Mouse (Mus musculus) heart, embryonic 15.5 days (tissue): ENCODE results near the gene Nln. TPM values are rescaled to one million over a fixed set of nuclear protein-coding genes. Genes with fewer than 3 reads are reported as not detected.

Experiments used
- ATAC-seq: fragments of 200-750 bp; cut with Nextera tagmentation; replicated peaks from 2 replicates; pipeline ENCODE4 v1.8.0; 2017; ENCODE audit warnings: low read depth, moderate TSS enrichment; ENCODE audit not compliant: insufficient number of reproducible peaks, insufficient read depth, low FRiP score
- H3K27ac ChIP-seq: fragments of 300-500 bp; sonication (generic); 2 replicates; pipeline ENCODE4 v1.5.1; 2015; ENCODE audit warnings: mild to moderate bottlenecking, inconsistent platforms
- H3K27me3 ChIP-seq: fragments of 300-500 bp; sonication (generic); 2 replicates; pipeline ENCODE4 v1.6.1; 2015; ENCODE audit warnings: inconsistent platforms
- H3K36me3 ChIP-seq: fragments of 300-500 bp; sonication (generic); 2 replicates; pipeline ENCODE4 v1.6.1; 2015; ENCODE audit warnings: mild to moderate bottlenecking, inconsistent platforms
- H3K4me1 ChIP-seq: fragments of 300-500 bp; sonication (generic); replicated peaks from 2 replicates; pipeline ENCODE4 v1.6.1; 2015; ENCODE audit warnings: inconsistent platforms
- H3K4me2 ChIP-seq: fragments of 300-500 bp; sonication (generic); 2 replicates; pipeline ENCODE4 v1.6.1; 2015; ENCODE audit warnings: inconsistent platforms, mild to moderate bottlenecking, moderate library complexity
- H3K4me3 ChIP-seq: fragments of 300-500 bp; sonication (generic); 2 replicates; pipeline ENCODE4 v1.5.1; 2015; ENCODE audit warnings: mild to moderate bottlenecking, inconsistent platforms
- H3K9ac ChIP-seq: fragments of 300-500 bp; sonication (generic); 2 replicates; pipeline ENCODE4 v1.6.1; 2015; ENCODE audit warnings: mild to moderate bottlenecking, inconsistent platforms
- H3K9me3 ChIP-seq: fragments of 300-500 bp; sonication (generic); replicated peaks from 2 replicates; pipeline ENCODE4 v1.6.1; 2016; ENCODE audit warnings: inconsistent platforms
- WGBS: fragments of 180-500 bp; shearing (Covaris S2); methylation state at CpG from one replicate; pipeline ENCODE4 v1.1.7; 2015; ENCODE audit warnings: mixed read lengths; 5-methylcytosine and 5-hydroxymethylcytosine counted together
- polyA plus RNA-seq: library from polyadenylated mRNA; unstranded; fragments of >200 nt; fragmentation: Nextera tagmentation; extraction: Ambion mirVana; gene quantifications from 2 replicates; pipeline ENCODE4 v1.2.1, GENCODE M21; 2015

The Nln gene
- polyA plus RNA-seq, 1 experiment from 2014 or later, result 19.4 TPM

DNA sequence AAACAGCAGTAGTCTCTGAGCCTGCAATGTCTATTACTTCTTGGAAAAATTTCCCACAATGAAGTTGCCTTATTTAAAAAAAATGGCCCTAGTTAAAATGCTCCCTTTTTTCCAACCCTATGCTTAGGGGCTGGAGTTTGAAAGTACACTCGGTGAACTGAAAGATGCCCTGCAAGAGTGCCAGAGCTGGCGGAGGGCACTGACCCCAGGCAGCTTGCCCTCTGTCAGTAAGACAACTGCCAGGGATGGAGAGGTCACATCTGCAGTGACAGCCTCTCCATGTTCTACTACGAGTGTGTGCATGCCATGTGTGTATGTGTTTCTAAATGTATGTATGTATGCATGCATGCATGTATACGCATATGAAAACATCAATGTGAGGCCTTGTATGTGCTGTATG lies 78.5 kb downstream of the Nln start:
- Histone ChIP-seq H3K27me3 (no peaks in the 10 kb centered on the region), H3K9me3 (no peaks in the 10 kb centered on the region), H3K4me3 (no peak overlapping the region), H3K27ac (no peak overlapping the region), H3K36me3 (no peaks in the 10 kb centered on the region), H3K9ac (no peak overlapping the region), H3K4me2 (no peak overlapping the region), H3K4me1 (peaks cover 37% of the 10 kb centered on the region)
- no peak for ATAC-seq
- WGBS, result 88% methylated on average over 4 of the region's 4 CpGs

- Histone ChIP-seq H3K4me1 (peaks cover 31% of the 10 kb centered on the region), H3K36me3 (no peaks in the 10 kb centered on the region), H3K27me3 (no peaks in the 10 kb centered on the region), H3K9me3 (no peaks in the 10 kb centered on the region), H3K4me2 (no peak overlapping the region), H3K4me3 (no peak overlapping the region), H3K9ac (no peak overlapping the region), H3K27ac (no peak overlapping the region)
- ATAC-seq, result no peak
Observed at GRCm38 (mm10) chr13:104029511-104029910, 79.9 kb downstream of the Nln start.

DNA sequence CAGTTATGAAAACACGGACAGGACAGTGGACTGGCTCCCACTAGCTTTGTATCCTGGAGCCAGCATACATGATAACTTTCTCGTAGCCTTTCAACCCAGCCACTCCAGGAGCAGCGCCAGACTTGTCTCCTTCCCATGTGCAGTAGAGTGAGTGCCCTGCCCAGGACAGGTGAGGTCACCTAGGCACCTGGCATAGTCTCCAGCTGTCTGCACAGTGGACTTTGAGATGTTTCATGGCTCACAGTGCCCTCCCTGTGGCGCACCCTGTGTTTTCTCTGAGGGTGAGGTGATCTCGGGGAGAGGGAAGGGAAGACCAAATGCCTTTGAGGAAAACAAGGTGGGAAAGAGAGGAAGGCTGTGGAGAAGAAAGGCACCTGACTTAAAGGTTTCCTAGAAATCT lies 80.3 kb downstream of the Nln start:
- H3K27ac ChIP-seq, result no peak overlapping the region
- no peaks in the 10 kb centered on the region for H3K9me3 ChIP-seq
- no peak overlapping the region for H3K4me2 ChIP-seq
- ATAC-seq, result no peak
- no peaks in the 10 kb centered on the region for H3K27me3 ChIP-seq
- H3K4me1 ChIP-seq, result peaks cover 27% of the 10 kb centered on the region
- no peak overlapping the region for H3K9ac ChIP-seq
- no peak overlapping the region for H3K4me3 ChIP-seq
- WGBS, result 71% methylated on average over 5 of the region's 5 CpGs
- no peaks in the 10 kb centered on the region for H3K36me3 ChIP-seq

GRCm38 (mm10) chr13:104026525-104026924 lies 82.9 kb downstream of the Nln start:
- Histone ChIP-seq H3K9ac (no peak overlapping the region), H3K9me3 (no peaks in the 10 kb centered on the region), H3K4me3 (no peak overlapping the region), H3K4me1 (peaks cover 12% of the 10 kb centered on the region), H3K36me3 (no peaks in the 10 kb centered on the region), H3K4me2 (no peak overlapping the region), H3K27me3 (no peaks in the 10 kb centered on the region), H3K27ac (no peak overlapping the region)
- ATAC-seq, result no peak
- WGBS, result 79% methylated on average over 3 of the region's 3 CpGs

GRCm38 (mm10) chr13:104025710-104025995 lies 83.8 kb downstream of the Nln start:
- H3K27ac ChIP-seq, result peak overlapping the region; percentile 62
- 62% methylated on average over 6 of the region's 6 CpGs for WGBS
- H3K27me3 ChIP-seq, result no peaks in the 10 kb centered on the region
- H3K4me1 ChIP-seq, result peaks cover 9% of the 10 kb centered on the region; the same call in 1 of the 2 replicates
- peak overlapping the region; percentile 10 for H3K4me2 ChIP-seq
- no peak for ATAC-seq
- H3K4me3 ChIP-seq, result no peak overlapping the region
- no peak overlapping the region for H3K9ac ChIP-seq
- H3K36me3 ChIP-seq, result no peaks in the 10 kb centered on the region
- H3K9me3 ChIP-seq, result no peaks in the 10 kb centered on the region

- peak overlapping the region; percentile 10; the same call in 1 of the 2 replicates for H3K4me2 ChIP-seq
- no peak overlapping the region for H3K9ac ChIP-seq
- peak overlapping the region; percentile 62 for H3K27ac ChIP-seq
- no peak overlapping the region for H3K4me3 ChIP-seq
- 47% methylated on average over 18 of the region's 18 CpGs for WGBS
- ATAC-seq, result no peak
- no peaks in the 10 kb centered on the region for H3K27me3 ChIP-seq
- H3K9me3 ChIP-seq, result no peaks in the 10 kb centered on the region
- 0 out of 2 replicates have a peak, but pooled peaks cover under 1% of the 10 kb centered on the region for H3K36me3 ChIP-seq
- H3K4me1 ChIP-seq, result peaks cover 9% of the 10 kb centered on the region; the same call in 1 of the 2 replicates
Observed at GRCm38 (mm10) chr13:104024856-104025709, 84.3 kb downstream of the Nln start.

- Histone ChIP-seq H3K4me1 (peaks cover 9% of the 10 kb centered on the region; the same call in 1 of the 2 replicates), H3K9me3 (no peaks in the 10 kb centered on the region), H3K36me3 (0 out of 2 replicates have a peak, but pooled peaks cover 3% of the 10 kb centered on the region), H3K4me3 (no peak overlapping the region), H3K27ac (no peak overlapping the region), H3K9ac (no peak overlapping the region), H3K4me2 (no peak overlapping the region), H3K27me3 (no peaks in the 10 kb centered on the region)
- 81% methylated on average over 2 of the region's 2 CpGs for WGBS
- ATAC-seq, result no peak
Observed at GRCm38 (mm10) chr13:104024275-104024674, 85.1 kb downstream of the Nln start.

DNA sequence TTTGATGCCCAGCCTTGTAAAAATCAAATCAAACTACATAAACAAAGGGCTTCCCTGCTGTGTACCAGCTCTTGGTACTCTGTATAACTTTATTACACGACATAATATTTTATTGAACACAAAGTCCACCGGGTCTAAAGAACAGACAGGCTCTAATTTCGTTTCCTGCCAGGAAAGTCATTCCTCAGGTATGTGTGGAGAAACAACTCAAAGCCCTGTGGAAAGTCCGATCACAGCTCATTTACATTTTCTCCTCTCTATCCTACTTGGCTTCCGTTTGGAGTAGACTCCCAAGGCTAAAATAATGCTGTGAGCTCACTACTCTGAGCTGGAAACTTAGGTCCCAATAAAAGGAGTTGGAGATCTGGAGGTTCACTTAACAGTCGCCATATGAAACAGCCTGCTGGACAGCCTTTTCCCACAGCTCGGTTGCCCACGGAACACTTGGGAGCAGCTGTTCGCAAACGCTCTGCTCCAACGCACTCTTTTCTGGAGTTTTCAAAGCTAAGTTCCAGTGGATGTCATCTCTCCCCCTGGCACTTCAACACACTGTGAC lies 86.0 kb downstream of the Nln start:
- no peak overlapping the region for H3K9ac ChIP-seq
- H3K9me3 ChIP-seq, result no peaks in the 10 kb centered on the region
- no peak for ATAC-seq
- H3K27ac ChIP-seq, result no peak overlapping the region
- 62% methylated on average over 11 of the region's 11 CpGs for WGBS
- H3K36me3 ChIP-seq, result 0 out of 2 replicates have a peak, but pooled peaks cover 3% of the 10 kb centered on the region
- no peak overlapping the region for H3K4me3 ChIP-seq
- peaks cover 9% of the 10 kb centered on the region; the same call in 1 of the 2 replicates for H3K4me1 ChIP-seq
- H3K4me2 ChIP-seq, result no peak overlapping the region
- H3K27me3 ChIP-seq, result no peaks in the 10 kb centered on the region

- Histone ChIP-seq H3K9ac (no peak overlapping the region), H3K9me3 (no peaks in the 10 kb centered on the region), H3K27me3 (no peaks in the 10 kb centered on the region), H3K4me3 (no peak overlapping the region), H3K4me1 (no peaks in the 10 kb centered on the region), H3K27ac (no peak overlapping the region), H3K36me3 (0 out of 2 replicates have a peak, but pooled peaks cover 3% of the 10 kb centered on the region), H3K4me2 (no peak overlapping the region)
- WGBS, result 72% methylated on average over 7 of the region's 7 CpGs
- no peak for ATAC-seq
Observed at GRCm38 (mm10) chr13:104018466-104019076, 90.8 kb downstream of the Nln start.

DNA sequence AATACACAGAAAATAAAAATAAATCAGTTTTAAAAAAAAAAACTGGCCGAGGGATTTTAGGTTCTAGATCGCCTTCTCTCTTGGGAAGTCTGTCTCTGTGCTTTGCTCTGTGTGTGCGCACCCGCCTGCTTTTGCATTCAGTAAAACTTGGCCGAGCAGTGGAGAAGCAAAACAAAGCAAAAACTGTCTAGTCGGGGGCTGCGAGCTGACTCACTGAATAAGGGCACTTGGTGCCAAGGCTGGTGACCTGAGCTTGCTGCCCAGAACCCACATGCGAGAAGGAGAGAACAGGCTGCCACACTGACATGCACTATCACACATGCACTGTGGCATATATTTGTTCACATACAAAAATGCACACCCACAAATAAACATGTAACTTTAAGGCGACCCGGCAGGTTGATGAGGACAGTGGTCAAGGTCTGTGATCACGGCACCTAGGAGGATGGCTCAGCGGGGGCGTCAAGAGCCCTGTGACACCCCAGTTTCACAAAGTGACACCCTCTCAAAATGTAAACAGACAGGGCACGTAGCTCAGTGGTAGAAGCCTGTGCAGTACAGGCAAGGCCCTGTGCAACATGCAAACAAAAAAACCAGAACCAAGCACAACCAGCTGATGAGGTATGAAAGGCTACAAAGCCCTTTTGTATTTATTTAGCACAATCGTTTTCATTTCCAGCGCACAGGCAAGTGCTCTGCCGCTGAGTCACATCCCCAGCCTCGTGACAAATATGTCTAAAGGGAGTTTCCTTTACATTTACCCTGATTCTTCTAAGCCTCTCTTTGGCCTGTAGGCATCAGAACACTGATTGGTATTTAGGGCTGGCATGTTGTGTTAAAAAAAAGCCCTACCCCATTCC lies 93.9 kb downstream of the Nln start:
- no peaks in the 10 kb centered on the region for H3K9me3 ChIP-seq
- no peak for ATAC-seq
- H3K36me3 ChIP-seq, result 0 out of 2 replicates have a peak, but pooled peaks cover 3% of the 10 kb centered on the region
- 81% methylated on average over 18 of the region's 18 CpGs for WGBS
- H3K9ac ChIP-seq, result no peak overlapping the region
- H3K27me3 ChIP-seq, result no peaks in the 10 kb centered on the region
- no peak overlapping the region for H3K4me2 ChIP-seq
- H3K4me3 ChIP-seq, result no peak overlapping the region
- H3K4me1 ChIP-seq, result 0 out of 2 replicates have a peak, but pooled peaks cover 4% of the 10 kb centered on the region
- H3K27ac ChIP-seq, result no peak overlapping the region

DNA sequence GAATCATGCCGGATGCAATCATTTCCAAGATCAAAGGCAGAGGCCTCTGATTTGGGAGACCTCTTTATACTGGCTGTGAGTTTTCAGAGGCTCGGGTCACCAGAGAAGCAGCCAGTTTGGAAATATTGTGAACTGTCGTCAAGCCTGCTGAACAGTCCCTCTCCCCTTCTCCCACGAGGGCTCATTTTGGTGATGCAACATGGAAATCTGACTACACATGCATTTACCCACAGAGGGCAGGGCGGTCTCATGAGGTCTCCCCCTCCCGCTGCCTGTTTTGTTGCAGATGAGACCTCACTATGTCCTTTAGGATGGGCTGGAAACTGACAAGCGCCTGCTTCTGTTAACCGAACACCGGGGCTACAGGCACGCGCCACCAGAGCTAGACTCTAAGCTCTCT lies 95.4 kb downstream of the Nln start:
- Histone ChIP-seq H3K4me3 (no peak overlapping the region), H3K9me3 (no peaks in the 10 kb centered on the region), H3K4me1 (0 out of 2 replicates have a peak, but pooled peaks cover 4% of the 10 kb centered on the region), H3K36me3 (no peaks in the 10 kb centered on the region), H3K27me3 (no peaks in the 10 kb centered on the region), H3K4me2 (no peak overlapping the region), H3K9ac (no peak overlapping the region), H3K27ac (no peak overlapping the region)
- ATAC-seq, result no peak
- 82% methylated on average over 11 of the region's 11 CpGs for WGBS
